Mouse (Mus musculus) intestine, embryonic 16.5 days (tissue): Measurements from ENCODE around the gene Taf3. TPM values are rescaled to one million over a fixed set of nuclear protein-coding genes. Genes with fewer than 3 reads are reported as not detected.

ENCODE experiments used
- ATAC-seq: fragments of 200-750 bp; cut with Nextera tagmentation; 2 replicates; pipeline ENCODE4 v1.8.0; 2017; ENCODE audit warnings: moderate TSS enrichment, moderate library complexity
- H3K27ac ChIP-seq: fragments of 300-500 bp; sonication (generic); 2 replicates; pipeline ENCODE4 v1.5.1; 2014; ENCODE audit warnings: mild to moderate bottlenecking, low read length
- H3K27me3 ChIP-seq: fragments of 300-500 bp; sonication (generic); replicated peaks from 2 replicates; pipeline ENCODE4 v1.6.1; 2014; ENCODE audit warnings: low read length, control low read depth, mixed read lengths; ENCODE audit not compliant: control insufficient read depth, insufficient read depth
- H3K36me3 ChIP-seq: fragments of 300-500 bp; sonication (generic); 2 replicates; pipeline ENCODE4 v1.6.1; 2014; ENCODE audit warnings: low read length, control low read depth; ENCODE audit not compliant: control insufficient read depth, insufficient read depth
- H3K4me1 ChIP-seq: fragments of 300-500 bp; sonication (generic); 2 replicates; pipeline ENCODE4 v1.6.1; 2014; ENCODE audit warnings: low read length, control low read depth, mixed read lengths; ENCODE audit not compliant: control insufficient read depth, insufficient read depth
- H3K4me2 ChIP-seq: fragments of 300-500 bp; sonication (generic); 2 replicates; pipeline ENCODE4 v1.6.1; 2014; ENCODE audit warnings: low read depth, low read length, control low read depth
- H3K4me3 ChIP-seq: fragments of 300-500 bp; sonication (generic); 2 replicates; pipeline ENCODE4 v1.5.1; 2014; ENCODE audit warnings: mild to moderate bottlenecking, low read length
- H3K9ac ChIP-seq: fragments of 300-500 bp; sonication (generic); 2 replicates; pipeline ENCODE4 v1.6.1; 2014; ENCODE audit warnings: low read depth, low read length
- H3K9me3 ChIP-seq: fragments of 300-500 bp; sonication (generic); 2 replicates; pipeline ENCODE4 v1.6.1; 2016; ENCODE audit warnings: low read length, control low read depth; ENCODE audit not compliant: control insufficient read depth
- WGBS: fragments of 180-500 bp; shearing (Covaris S2); extraction: QIAGEN DNeasy Blood & Tissue Kit; methylation state at CpG from one replicate; pipeline ENCODE4 v1.1.7; 2014; 5-methylcytosine and 5-hydroxymethylcytosine counted together
- polyA plus RNA-seq: library from polyadenylated mRNA; unstranded; fragments of >200 nt; fragmentation: Nextera tagmentation; extraction: Ambion mirVana; gene quantifications from 2 replicates; pipeline ENCODE4 v1.2.1, GENCODE M21; 2015

Taf3 gene
- polyA plus RNA-seq, 1 experiment from 2014 or later, result 8.9 TPM

DNA sequence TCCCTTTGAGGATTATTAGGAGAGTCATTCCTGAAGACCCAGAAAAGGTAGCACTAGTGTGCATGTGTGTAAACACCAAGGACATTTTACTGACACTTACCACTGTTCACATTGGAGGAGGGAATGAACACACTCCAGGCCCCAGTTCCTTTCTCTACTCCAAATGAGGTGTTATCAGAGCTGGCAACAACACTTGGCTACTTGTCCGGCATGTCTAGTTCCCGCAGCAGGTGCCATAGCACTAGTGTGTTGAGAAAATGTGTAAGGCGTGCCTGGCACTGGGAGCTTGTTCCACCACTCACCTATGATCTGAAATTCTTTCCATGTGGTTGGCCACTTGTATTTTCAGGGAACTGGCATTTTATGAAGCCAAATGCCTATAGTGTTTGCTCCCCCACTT is 77.8 kb downstream of the Taf3 start:
- Histone ChIP-seq H3K4me2 (no peak overlapping the region), H3K4me1 (0 out of 2 replicates have a peak, but pooled peaks cover 4% of the 10 kb centered on the region), H3K27me3 (no peaks in the 10 kb centered on the region), H3K27ac (no peak overlapping the region), H3K9ac (no peak overlapping the region), H3K4me3 (no peak overlapping the region), H3K36me3 (no peaks in the 10 kb centered on the region), H3K9me3 (no peaks in the 10 kb centered on the region)
- ATAC-seq, result no peak
- WGBS, result 96% methylated on average over 3 of the region's 3 CpGs

DNA sequence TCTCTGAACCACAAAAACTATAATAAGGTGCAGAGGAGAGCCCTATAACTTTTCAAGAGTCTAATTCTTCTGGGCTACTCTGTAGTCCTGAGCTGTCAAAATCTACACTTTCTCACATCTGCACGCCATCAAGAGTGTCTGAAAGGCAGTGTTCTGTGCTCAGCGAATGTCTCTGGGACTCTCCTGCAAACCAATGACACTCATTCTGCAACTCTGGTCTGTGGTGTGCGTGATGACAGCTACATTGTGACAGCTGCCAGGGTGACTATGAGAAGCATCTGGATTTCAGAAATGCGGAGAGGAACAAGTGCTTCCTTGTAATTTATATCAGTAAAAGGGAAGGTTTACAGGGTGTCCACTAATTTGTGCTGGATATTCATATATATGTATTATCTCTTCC is 78.2 kb downstream of the Taf3 start:
- Histone ChIP-seq H3K9me3 (no peaks in the 10 kb centered on the region), H3K4me2 (no peak overlapping the region), H3K4me1 (0 out of 2 replicates have a peak, but pooled peaks cover 4% of the 10 kb centered on the region), H3K4me3 (no peak overlapping the region), H3K27me3 (no peaks in the 10 kb centered on the region), H3K36me3 (no peaks in the 10 kb centered on the region), H3K9ac (no peak overlapping the region), H3K27ac (no peak overlapping the region)
- ATAC-seq, result no peak
- WGBS, result 65% methylated on average over 4 of the region's 4 CpGs

DNA sequence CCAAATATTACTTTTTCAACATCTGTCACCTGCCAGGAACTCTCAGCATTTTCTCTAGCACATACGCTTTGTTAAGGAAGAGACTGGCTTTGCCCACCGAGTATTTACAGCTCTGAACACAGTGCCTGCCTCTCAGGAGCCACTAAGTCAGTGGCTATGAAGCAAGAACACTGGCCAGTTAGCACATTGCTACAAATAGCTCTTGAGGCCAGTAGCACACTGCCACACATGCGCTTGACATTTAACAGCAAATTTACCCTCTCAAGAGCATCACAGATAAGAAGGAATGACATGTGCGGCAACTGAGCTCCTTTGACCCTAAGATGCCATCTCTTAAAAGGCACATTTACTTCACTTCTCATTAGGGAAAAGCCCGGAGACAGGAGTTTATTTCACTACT is 78.7 kb downstream of the Taf3 start:
- no peaks in the 10 kb centered on the region for H3K36me3 ChIP-seq
- H3K4me2 ChIP-seq, result no peak overlapping the region
- no peaks in the 10 kb centered on the region for H3K27me3 ChIP-seq
- ATAC-seq, result no peak
- H3K9ac ChIP-seq, result no peak overlapping the region
- H3K9me3 ChIP-seq, result no peaks in the 10 kb centered on the region
- WGBS, result 77% methylated on average over 5 of the region's 5 CpGs
- 0 out of 2 replicates have a peak, but pooled peaks cover 4% of the 10 kb centered on the region for H3K4me1 ChIP-seq
- no peak overlapping the region for H3K4me3 ChIP-seq
- H3K27ac ChIP-seq, result no peak overlapping the region

DNA sequence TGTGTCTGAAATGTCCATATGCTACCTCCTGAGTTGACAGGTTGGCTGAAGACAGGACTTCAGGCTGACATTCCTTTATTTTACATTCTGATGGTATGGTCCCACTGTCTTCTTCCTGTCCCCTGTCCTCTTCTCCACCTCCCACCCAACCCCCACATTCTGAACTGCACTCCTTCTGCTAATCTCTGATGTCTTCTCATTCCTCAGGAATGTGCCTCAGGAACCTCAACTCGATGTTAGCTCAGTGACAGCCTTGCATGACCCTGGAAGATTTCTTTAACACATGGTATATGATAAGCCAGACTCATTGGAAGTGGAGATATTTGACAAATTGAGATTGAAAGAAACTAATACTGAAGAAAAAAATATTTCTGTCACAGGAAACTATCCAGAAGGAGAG is 81.8 kb downstream of the Taf3 start:
- no peak for ATAC-seq
- no peaks in the 10 kb centered on the region for H3K4me1 ChIP-seq
- 10% methylated on average over 1 of the region's 1 CpGs for WGBS

DNA sequence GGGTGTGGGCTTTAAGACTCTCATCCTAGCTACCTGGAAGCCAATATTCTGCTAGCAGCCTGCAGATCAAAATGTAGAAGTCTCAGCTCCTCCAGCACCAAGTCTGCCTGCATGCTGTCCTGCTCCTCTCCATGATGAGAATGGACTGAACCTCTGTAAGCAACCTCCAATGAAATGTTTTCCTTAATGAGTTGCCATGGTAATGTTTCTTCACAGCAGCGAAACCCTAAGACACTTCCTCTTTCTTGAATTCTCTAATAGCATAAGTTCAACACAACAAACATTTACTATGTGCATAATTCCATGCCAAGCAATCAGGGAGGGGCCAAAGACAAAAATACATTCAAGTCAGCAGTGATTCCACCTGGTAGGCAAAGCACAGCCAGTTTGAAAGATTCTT is 82.8 kb downstream of the Taf3 start:
- ATAC-seq, result no peak
- Histone ChIP-seq H3K9me3 (no peaks in the 10 kb centered on the region), H3K27me3 (no peaks in the 10 kb centered on the region), H3K4me1 (no peaks in the 10 kb centered on the region), H3K4me2 (no peak overlapping the region), H3K36me3 (no peaks in the 10 kb centered on the region), H3K27ac (no peak overlapping the region), H3K4me3 (no peak overlapping the region), H3K9ac (no peak overlapping the region)
- WGBS, result 71% methylated on average over 1 of the region's 1 CpGs

More for the DNA sequence above, 81.8 kb downstream of the Taf3 start:
- Histone ChIP-seq H3K4me2 (no peak overlapping the region), H3K4me3 (no peak overlapping the region), H3K27me3 (no peaks in the 10 kb centered on the region), H3K9me3 (no peaks in the 10 kb centered on the region), H3K27ac (no peak overlapping the region), H3K36me3 (no peaks in the 10 kb centered on the region), H3K9ac (no peak overlapping the region)

DNA sequence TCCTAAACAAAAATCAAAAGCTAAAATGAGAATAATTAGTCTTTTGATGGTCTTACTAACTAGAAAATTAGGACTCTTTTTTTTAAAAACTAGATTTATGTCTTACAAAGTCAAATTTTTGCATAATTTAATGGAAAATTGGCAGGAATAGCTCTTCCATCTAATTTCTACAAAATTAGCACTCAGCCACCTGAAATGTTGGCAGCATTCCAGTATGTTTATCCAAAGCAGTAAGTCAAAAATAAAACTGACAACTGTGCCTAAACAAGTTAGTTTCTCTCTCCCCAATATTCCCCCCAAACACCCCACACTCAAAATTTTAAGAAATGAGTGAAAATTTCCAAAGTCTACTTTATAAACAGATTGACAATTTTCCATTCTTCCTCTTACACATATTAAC is 85.5 kb downstream of the Taf3 start:
- Histone ChIP-seq H3K4me1 (no peaks in the 10 kb centered on the region), H3K9ac (no peak overlapping the region), H3K4me3 (no peak overlapping the region), H3K27ac (no peak overlapping the region), H3K27me3 (no peaks in the 10 kb centered on the region), H3K36me3 (no peaks in the 10 kb centered on the region), H3K4me2 (no peak overlapping the region), H3K9me3 (no peaks in the 10 kb centered on the region)
- ATAC-seq, result no peak

DNA sequence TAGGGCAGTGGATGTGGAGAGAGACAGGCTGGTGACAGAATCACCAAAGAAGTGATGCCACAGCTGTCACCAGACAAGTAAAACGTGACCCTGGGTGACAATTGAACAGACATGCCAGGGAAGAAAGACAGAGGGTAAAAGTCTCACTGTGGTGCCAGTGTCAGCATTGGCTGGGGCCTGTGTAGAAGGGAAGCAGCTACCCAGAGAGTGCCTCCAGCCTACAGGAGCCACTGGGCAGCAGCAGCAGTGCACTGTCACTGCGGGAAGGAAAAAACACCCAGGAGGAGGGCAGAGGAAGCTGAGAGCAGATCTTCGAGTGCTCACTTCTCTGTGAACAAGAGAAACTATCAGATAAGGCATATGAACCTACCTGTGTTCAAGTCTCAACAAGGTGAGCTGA is 86.7 kb downstream of the Taf3 start:
- Histone ChIP-seq H3K27ac (no peak overlapping the region), H3K4me3 (no peak overlapping the region), H3K4me2 (no peak overlapping the region), H3K9me3 (no peaks in the 10 kb centered on the region), H3K9ac (no peak overlapping the region), H3K4me1 (no peaks in the 10 kb centered on the region), H3K27me3 (no peaks in the 10 kb centered on the region), H3K36me3 (no peaks in the 10 kb centered on the region)
- 45% methylated on average over 3 of the region's 3 CpGs for WGBS
- no peak for ATAC-seq

DNA sequence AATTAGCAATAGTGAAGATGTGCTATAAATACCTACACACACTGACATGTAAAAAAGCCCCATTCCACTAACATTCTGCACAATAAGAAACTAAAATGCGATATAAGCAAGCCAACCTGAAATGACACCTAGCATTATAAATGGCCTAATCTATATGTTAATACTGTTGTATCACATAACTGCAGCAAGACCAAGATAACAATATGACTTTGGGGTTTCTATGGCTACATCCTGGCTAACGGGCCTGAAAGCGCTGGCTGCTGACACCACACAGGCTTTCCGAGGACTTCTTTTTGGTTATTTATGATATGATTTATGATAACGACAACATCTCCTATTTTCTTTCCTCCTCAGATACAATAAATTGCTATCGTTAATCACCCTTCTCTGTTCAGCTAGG is 90.4 kb downstream of the Taf3 start:
- no peaks in the 10 kb centered on the region; the same call in 1 of the 2 replicates for H3K4me1 ChIP-seq
- no peaks in the 10 kb centered on the region for H3K9me3 ChIP-seq
- no peaks in the 10 kb centered on the region for H3K36me3 ChIP-seq
- H3K27me3 ChIP-seq, result no peaks in the 10 kb centered on the region
- H3K4me2 ChIP-seq, result no peak overlapping the region
- H3K4me3 ChIP-seq, result no peak overlapping the region
- no peak overlapping the region for H3K9ac ChIP-seq
- ATAC-seq, result no peak
- WGBS, result 81% methylated on average over 6 of the region's 6 CpGs
- H3K27ac ChIP-seq, result no peak overlapping the region

DNA sequence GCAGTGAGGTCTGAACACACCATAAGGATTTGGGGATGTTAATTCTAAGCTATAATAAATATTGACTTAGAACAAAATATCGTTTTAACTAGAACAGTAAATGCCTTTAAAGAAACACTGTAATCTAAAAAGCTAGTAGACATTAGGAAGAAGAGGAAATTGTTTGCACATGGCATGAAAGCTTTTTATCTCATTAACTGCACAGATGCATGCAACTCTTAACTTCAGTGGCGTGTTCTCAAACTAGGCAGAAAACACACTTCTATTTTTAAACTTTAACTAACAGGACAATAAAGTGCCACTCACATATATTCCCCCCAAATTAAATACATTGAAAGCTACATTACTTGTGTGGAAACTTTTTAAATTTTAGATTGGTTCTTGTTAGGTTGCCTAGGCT is 91.8 kb downstream of the Taf3 start:
- H3K27me3 ChIP-seq, result no peaks in the 10 kb centered on the region
- H3K27ac ChIP-seq, result no peak overlapping the region
- 0 out of 2 replicates have a peak, but pooled peaks cover 7% of the 10 kb centered on the region for H3K36me3 ChIP-seq
- H3K4me2 ChIP-seq, result no peak overlapping the region
- no peak overlapping the region for H3K4me3 ChIP-seq
- no peak for ATAC-seq
- no peak overlapping the region for H3K9ac ChIP-seq
- no peaks in the 10 kb centered on the region; the same call in 1 of the 2 replicates for H3K4me1 ChIP-seq
- H3K9me3 ChIP-seq, result no peaks in the 10 kb centered on the region
- WGBS, result 46% methylated on average over 2 of the region's 2 CpGs
